Mouse (Mus musculus) bone marrow macrophage, adult 2 months (primary cell): ENCODE measurements at regions not wholly inside any gene's neighbourhood (a gene's known extent, or its start where the extent isn't known, plus 50 kb on each side); places are given as distances from the start of the nearest gene placed in this dataset.

Experiments
- CTCF ChIP-seq: IDR thresholded peaks from 2 replicates; pipeline ENCODE4 v1.5.1; 2012; ENCODE audit warnings: low read depth, mild to moderate bottlenecking, low read length, moderate library complexity
- POLR2A ChIP-seq: IDR thresholded peaks from 2 replicates; pipeline ENCODE4 v1.6.1; 2012; ENCODE audit warnings: mild to moderate bottlenecking, low read depth, low read length, borderline replicate concordance

DNA sequence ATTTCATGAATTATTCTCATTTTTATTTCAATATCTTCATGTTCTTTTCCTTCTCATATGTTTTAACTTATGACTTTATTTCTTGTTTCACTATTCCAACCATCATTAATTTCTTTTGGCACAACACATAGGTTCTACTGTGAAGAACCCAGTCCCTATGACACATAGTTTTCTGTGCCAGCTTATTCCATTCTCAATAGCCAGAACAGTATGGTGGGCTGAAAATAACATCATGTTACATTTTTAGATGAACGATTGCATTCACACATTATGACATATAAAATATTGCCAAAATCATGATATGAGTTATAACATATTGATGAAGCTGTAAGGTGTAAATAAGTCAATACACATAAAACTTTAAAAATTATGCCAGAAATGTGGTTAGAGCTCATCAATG, 982.4 kb downstream of the Gsdmc2 start:
- TF ChIP-seq CTCF (no peak), POLR2A (no peak)
